Mouse (Mus musculus) midbrain, embryonic 16.5 days (tissue): ENCODE data around the gene Eva1c. TPM values are rescaled to one million over a fixed set of nuclear protein-coding genes. Genes with fewer than 3 reads are reported as not detected.

Source experiments
- ATAC-seq: fragments of 200-750 bp; cut with Nextera tagmentation; 2 replicates; pipeline ENCODE4 v1.8.0; 2017; ENCODE audit warnings: moderate TSS enrichment
- H3K27ac ChIP-seq: fragments of 300-500 bp; sonication (generic); 2 replicates; pipeline ENCODE4 v1.5.1; 2014; ENCODE audit warnings: mild to moderate bottlenecking, low read length, mixed read lengths
- H3K27me3 ChIP-seq: fragments of 300-500 bp; sonication (generic); 2 replicates; pipeline ENCODE4 v1.6.1; 2014; ENCODE audit warnings: low read depth, low read length, mixed read lengths; ENCODE audit not compliant: control insufficient read depth, insufficient read depth
- H3K36me3 ChIP-seq: fragments of 300-500 bp; sonication (generic); 2 replicates; pipeline ENCODE4 v1.6.1; 2014; ENCODE audit warnings: mild to moderate bottlenecking, low read length, moderate library complexity, mixed read lengths; ENCODE audit not compliant: control insufficient read depth, insufficient read depth
- H3K4me1 ChIP-seq: fragments of 300-500 bp; sonication (generic); 2 replicates; pipeline ENCODE4 v1.6.1; 2014; ENCODE audit warnings: mild to moderate bottlenecking, low read length, mixed read lengths; ENCODE audit not compliant: control insufficient read depth, insufficient read depth
- H3K4me2 ChIP-seq: fragments of 300-500 bp; sonication (generic); 2 replicates; pipeline ENCODE4 v1.6.1; 2014; ENCODE audit warnings: mild to moderate bottlenecking, low read length, mixed read lengths
- H3K4me3 ChIP-seq: fragments of 300-500 bp; sonication (generic); 2 replicates; pipeline ENCODE4 v1.5.1; 2014; ENCODE audit warnings: low read depth, mild to moderate bottlenecking, low read length, moderate library complexity, mixed read lengths
- H3K9ac ChIP-seq: fragments of 300-500 bp; sonication (generic); 2 replicates; pipeline ENCODE4 v1.6.1; 2014; ENCODE audit warnings: low read depth, low read length, mixed read lengths
- H3K9me3 ChIP-seq: fragments of 300-500 bp; sonication (generic); replicated peaks from 2 replicates; pipeline ENCODE4 v1.6.1; 2014; ENCODE audit warnings: mild to moderate bottlenecking, low read length, mixed read lengths; ENCODE audit not compliant: control insufficient read depth, poor library complexity, severe bottlenecking
- WGBS: fragments of 180-500 bp; shearing (Covaris S2); extraction: QIAGEN DNeasy Blood & Tissue Kit; methylation state at CpG from one replicate; pipeline ENCODE4 v1.1.7; 2014; 5-methylcytosine and 5-hydroxymethylcytosine counted together
- polyA plus RNA-seq: library from polyadenylated mRNA; unstranded; fragments of >200 nt; fragmentation: Nextera tagmentation; extraction: Ambion mirVana; gene quantifications from 2 replicates; pipeline ENCODE4 v1.2.1, GENCODE M21; 2015

Gene Eva1c
- polyA plus RNA-seq, 1 experiment from 2014 or later = 2.8 TPM

GRCm38 (mm10) chr16:90865652-90866051, 39.1 kb downstream of the Eva1c start:
- H3K27ac ChIP-seq = peak overlapping the region; percentile 33; the same call in 1 of the 2 replicates

GRCm38 (mm10) chr16:90868129-90868528, 41.6 kb downstream of the Eva1c start:
- no peak for ATAC-seq
- no peak overlapping the region for H3K4me2 ChIP-seq
- no peak overlapping the region for H3K27ac ChIP-seq
- no peaks in the 10 kb centered on the region for H3K36me3 ChIP-seq
- WGBS = 29% methylated on average over 7 of the region's 7 CpGs
- no peaks in the 10 kb centered on the region for H3K27me3 ChIP-seq
- no peaks in the 10 kb centered on the region for H3K4me1 ChIP-seq
- no peak overlapping the region for H3K9ac ChIP-seq
- no peak overlapping the region for H3K4me3 ChIP-seq
- H3K9me3 ChIP-seq = no peaks in the 10 kb centered on the region

More at GRCm38 (mm10) chr16:90865652-90866051, 39.1 kb downstream of the Eva1c start:
- 51% methylated on average over 9 of the region's 9 CpGs for WGBS
- no peak for ATAC-seq
- Histone ChIP-seq H3K9ac (no peak overlapping the region), H3K4me2 (no peak overlapping the region), H3K36me3 (no peaks in the 10 kb centered on the region), H3K27me3 (no peaks in the 10 kb centered on the region), H3K9me3 (no peaks in the 10 kb centered on the region), H3K4me3 (no peak overlapping the region), H3K4me1 (no peaks in the 10 kb centered on the region)

- no peak overlapping the region for H3K4me2 ChIP-seq
- 89% methylated on average over 4 of the region's 4 CpGs for WGBS
- H3K27me3 ChIP-seq = no peaks in the 10 kb centered on the region
- H3K9me3 ChIP-seq = no peaks in the 10 kb centered on the region
- ATAC-seq = no peak
- no peaks in the 10 kb centered on the region for H3K4me1 ChIP-seq
- H3K27ac ChIP-seq = no peak overlapping the region
- no peak overlapping the region for H3K9ac ChIP-seq
- no peak overlapping the region for H3K4me3 ChIP-seq
- no peaks in the 10 kb centered on the region for H3K36me3 ChIP-seq
Measured at GRCm38 (mm10) chr16:90869361-90869760, 42.8 kb downstream of the Eva1c start.

GRCm38 (mm10) chr16:90872936-90873335, 46.4 kb downstream of the Eva1c start:
- ATAC-seq = no peak
- H3K4me1 ChIP-seq = no peaks in the 10 kb centered on the region
- WGBS = 78% methylated on average over 8 of the region's 8 CpGs
- H3K27me3 ChIP-seq = no peaks in the 10 kb centered on the region
- H3K36me3 ChIP-seq = no peaks in the 10 kb centered on the region
- no peak overlapping the region for H3K27ac ChIP-seq
- H3K4me3 ChIP-seq = no peak overlapping the region
- H3K4me2 ChIP-seq = no peak overlapping the region
- no peaks in the 10 kb centered on the region for H3K9me3 ChIP-seq
- no peak overlapping the region for H3K9ac ChIP-seq

GRCm38 (mm10) chr16:90874536-90874935, 48.0 kb downstream of the Eva1c start:
- no peak for ATAC-seq
- Histone ChIP-seq H3K27me3 (no peaks in the 10 kb centered on the region), H3K9me3 (no peaks in the 10 kb centered on the region), H3K27ac (no peak overlapping the region), H3K36me3 (no peaks in the 10 kb centered on the region), H3K4me3 (no peak overlapping the region), H3K4me2 (no peak overlapping the region), H3K9ac (no peak overlapping the region), H3K4me1 (no peaks in the 10 kb centered on the region)
- WGBS = 39% methylated on average over 5 of the region's 5 CpGs

GRCm38 (mm10) chr16:90878135-90878860, 51.8 kb downstream of the Eva1c start:
- Histone ChIP-seq H3K4me2 (no peak overlapping the region), H3K27me3 (no peaks in the 10 kb centered on the region), H3K9ac (no peak overlapping the region), H3K4me1 (no peaks in the 10 kb centered on the region), H3K27ac (no peak overlapping the region), H3K4me3 (no peak overlapping the region), H3K36me3 (no peaks in the 10 kb centered on the region), H3K9me3 (no peaks in the 10 kb centered on the region)
- ATAC-seq = no peak
- 95% methylated on average over 3 of the region's 3 CpGs for WGBS

GRCm38 (mm10) chr16:90882501-90882977, 56.0 kb downstream of the Eva1c start:
- Histone ChIP-seq H3K4me2 (no peak overlapping the region), H3K9me3 (no peaks in the 10 kb centered on the region), H3K9ac (no peak overlapping the region), H3K4me3 (no peak overlapping the region), H3K36me3 (no peaks in the 10 kb centered on the region), H3K27ac (no peak overlapping the region), H3K27me3 (no peaks in the 10 kb centered on the region), H3K4me1 (no peaks in the 10 kb centered on the region)
- WGBS = 58% methylated on average over 8 of the region's 8 CpGs
- ATAC-seq = no peak

GRCm38 (mm10) chr16:90885351-90885750, 58.8 kb downstream of the Eva1c start:
- Histone ChIP-seq H3K4me1 (no peaks in the 10 kb centered on the region), H3K4me2 (no peak overlapping the region), H3K27me3 (no peaks in the 10 kb centered on the region), H3K9ac (no peak overlapping the region), H3K9me3 (no peaks in the 10 kb centered on the region), H3K27ac (no peak overlapping the region), H3K36me3 (no peaks in the 10 kb centered on the region), H3K4me3 (no peak overlapping the region)
- ATAC-seq = no peak
- WGBS = 71% methylated on average over 2 of the region's 2 CpGs

GRCm38 (mm10) chr16:90885781-90886565, 59.5 kb downstream of the Eva1c start:
- no peak overlapping the region for H3K9ac ChIP-seq
- H3K4me3 ChIP-seq = no peak overlapping the region
- no peaks in the 10 kb centered on the region for H3K27me3 ChIP-seq
- WGBS = 77% methylated on average over 9 of the region's 9 CpGs
- no peaks in the 10 kb centered on the region for H3K4me1 ChIP-seq
- H3K27ac ChIP-seq = no peak overlapping the region
- no peaks in the 10 kb centered on the region for H3K36me3 ChIP-seq
- no peak overlapping the region for H3K4me2 ChIP-seq
- no peak for ATAC-seq
- no peaks in the 10 kb centered on the region for H3K9me3 ChIP-seq
